Mouse (Mus musculus): ENCODE data around the gene Pard3b. TPM values are rescaled to one million over a fixed set of nuclear protein-coding genes. Genes with fewer than 3 reads are reported as not detected.

Pard3b gene
- polyA plus RNA-seq, 1 experiment from 2014 or later, result 20.4 TPM

- Histone ChIP-seq H3K4me1 (0 out of 2 replicates have a peak, but pooled peaks cover 4% of the 10 kb centered on the region), H3K9ac (no peak overlapping the region), H3K9me3 (replicated peaks) (no peaks in the 10 kb centered on the region), H3K27ac (no peak overlapping the region), H3K36me3 (no peaks in the 10 kb centered on the region), H3K4me2 (no peak overlapping the region), H3K4me3 (replicated peaks) (no peak overlapping the region), H3K27me3 (no peaks in the 10 kb centered on the region)
- ATAC-seq (replicated peaks; ENCODE audit: low FRiP score), result no peak
- 90% methylated on average over 5 of the region's 5 CpGs for WGBS
Measured at GRCm38 (mm10) chr1:62327743-62328142, 689.1 kb downstream of the Pard3b start.

- H3K9ac ChIP-seq, result no peak overlapping the region
- ATAC-seq (replicated peaks; ENCODE audit: low FRiP score), result no peak
Measured at GRCm38 (mm10) chr1:62328808-62329207, 690.2 kb downstream of the Pard3b start.

GRCm38 (mm10) chr1:62333016-62333415, 694.4 kb downstream of the Pard3b start:
- H3K4me1 ChIP-seq, result no peaks in the 10 kb centered on the region
- no peak overlapping the region for H3K27ac ChIP-seq
- no peak overlapping the region for H3K9ac ChIP-seq
- no peaks in the 10 kb centered on the region for H3K36me3 ChIP-seq
- H3K27me3 ChIP-seq, result no peaks in the 10 kb centered on the region
- 65% methylated on average over 2 of the region's 2 CpGs for WGBS
- H3K4me2 ChIP-seq, result no peak overlapping the region
- no peaks in the 10 kb centered on the region for H3K9me3 ChIP-seq (replicated peaks)
- no peak for ATAC-seq (replicated peaks; ENCODE audit: low FRiP score)
- no peak overlapping the region for H3K4me3 ChIP-seq (replicated peaks)

More at GRCm38 (mm10) chr1:62328808-62329207, 690.2 kb downstream of the Pard3b start:
- Histone ChIP-seq H3K4me2 (no peak overlapping the region), H3K27ac (no peak overlapping the region), H3K9me3 (replicated peaks) (no peaks in the 10 kb centered on the region), H3K4me3 (replicated peaks) (no peak overlapping the region), H3K27me3 (no peaks in the 10 kb centered on the region), H3K36me3 (no peaks in the 10 kb centered on the region), H3K4me1 (0 out of 2 replicates have a peak, but pooled peaks cover 4% of the 10 kb centered on the region)
- WGBS, result 52% methylated on average over 3 of the region's 3 CpGs

GRCm38 (mm10) chr1:62334196-62334595, 695.6 kb downstream of the Pard3b start:
- ATAC-seq (replicated peaks; ENCODE audit: low FRiP score), result no peak
- no peak overlapping the region for H3K4me2 ChIP-seq
- no peak overlapping the region for H3K4me3 ChIP-seq (replicated peaks)
- H3K9me3 ChIP-seq (replicated peaks), result no peaks in the 10 kb centered on the region
- no peaks in the 10 kb centered on the region for H3K36me3 ChIP-seq
- H3K27me3 ChIP-seq, result no peaks in the 10 kb centered on the region
- H3K4me1 ChIP-seq, result no peaks in the 10 kb centered on the region
- no peak overlapping the region for H3K27ac ChIP-seq
- no peak overlapping the region for H3K9ac ChIP-seq
- 72% methylated on average over 5 of the region's 5 CpGs for WGBS

- WGBS, result 70% methylated on average over 1 of the region's 1 CpGs
- Histone ChIP-seq H3K9ac (no peak overlapping the region), H3K36me3 (no peaks in the 10 kb centered on the region), H3K4me3 (replicated peaks) (no peak overlapping the region), H3K27ac (no peak overlapping the region), H3K4me1 (no peaks in the 10 kb centered on the region), H3K9me3 (replicated peaks) (no peaks in the 10 kb centered on the region), H3K27me3 (no peaks in the 10 kb centered on the region), H3K4me2 (no peak overlapping the region)
- no peak for ATAC-seq (replicated peaks; ENCODE audit: low FRiP score)
Measured at GRCm38 (mm10) chr1:62340261-62340660, 701.6 kb downstream of the Pard3b start.

GRCm38 (mm10) chr1:62344286-62344685, 705.7 kb downstream of the Pard3b start:
- Histone ChIP-seq H3K9me3 (replicated peaks) (no peaks in the 10 kb centered on the region), H3K27ac (no peak overlapping the region), H3K4me3 (replicated peaks) (no peak overlapping the region), H3K9ac (no peak overlapping the region), H3K27me3 (no peaks in the 10 kb centered on the region), H3K4me1 (no peaks in the 10 kb centered on the region), H3K4me2 (no peak overlapping the region), H3K36me3 (0 out of 2 replicates have a peak, but pooled peaks cover 3% of the 10 kb centered on the region)
- WGBS, result 88% methylated on average over 4 of the region's 4 CpGs
- ATAC-seq (replicated peaks; ENCODE audit: low FRiP score), result no peak

- ATAC-seq (replicated peaks; ENCODE audit: low FRiP score), result no peak
- no peak overlapping the region for H3K9ac ChIP-seq
- 92% methylated on average over 4 of the region's 4 CpGs for WGBS
- H3K4me1 ChIP-seq, result no peaks in the 10 kb centered on the region
- no peaks in the 10 kb centered on the region for H3K27me3 ChIP-seq
- H3K4me3 ChIP-seq (replicated peaks), result no peak overlapping the region
- H3K27ac ChIP-seq, result no peak overlapping the region
- 0 out of 2 replicates have a peak, but pooled peaks cover 3% of the 10 kb centered on the region for H3K36me3 ChIP-seq
- no peaks in the 10 kb centered on the region for H3K9me3 ChIP-seq (replicated peaks)
- H3K4me2 ChIP-seq, result no peak overlapping the region
Measured at GRCm38 (mm10) chr1:62348371-62348770, 709.7 kb downstream of the Pard3b start.

- H3K4me3 ChIP-seq (replicated peaks), result no peak overlapping the region
- ATAC-seq (replicated peaks; ENCODE audit: low FRiP score), result no peak
- no peak overlapping the region for H3K4me2 ChIP-seq
- WGBS, result 78% methylated on average over 4 of the region's 4 CpGs
- no peaks in the 10 kb centered on the region for H3K4me1 ChIP-seq
- no peak overlapping the region for H3K9ac ChIP-seq
- no peaks in the 10 kb centered on the region for H3K36me3 ChIP-seq
- no peaks in the 10 kb centered on the region for H3K27me3 ChIP-seq
- no peak overlapping the region for H3K27ac ChIP-seq
- H3K9me3 ChIP-seq (replicated peaks), result no peaks in the 10 kb centered on the region
Measured at GRCm38 (mm10) chr1:62355496-62355895, 716.9 kb downstream of the Pard3b start.

GRCm38 (mm10) chr1:62374427-62375050, 735.9 kb downstream of the Pard3b start:
- ATAC-seq (replicated peaks; ENCODE audit: low FRiP score), result no peak
- H3K4me3 ChIP-seq (replicated peaks), result no peak overlapping the region
- 71% methylated on average over 7 of the region's 7 CpGs for WGBS

GRCm38 (mm10) chr1:62378335-62378734, 739.7 kb downstream of the Pard3b start:
- ATAC-seq (replicated peaks; ENCODE audit: low FRiP score), result no peak
- 94% methylated on average over 4 of the region's 4 CpGs for WGBS
- no peak overlapping the region for H3K4me2 ChIP-seq

More at GRCm38 (mm10) chr1:62374427-62375050, 735.9 kb downstream of the Pard3b start:
- H3K9ac ChIP-seq, result no peak overlapping the region
- no peak overlapping the region for H3K4me2 ChIP-seq
- no peak overlapping the region for H3K27ac ChIP-seq
- H3K36me3 ChIP-seq, result no peaks in the 10 kb centered on the region
- no peaks in the 10 kb centered on the region for H3K4me1 ChIP-seq
- no peaks in the 10 kb centered on the region for H3K9me3 ChIP-seq (replicated peaks)
- H3K27me3 ChIP-seq, result no peaks in the 10 kb centered on the region

GRCm38 (mm10) chr1:62382807-62383514, 744.3 kb downstream of the Pard3b start:
- Histone ChIP-seq H3K9ac (no peak overlapping the region), H3K4me3 (replicated peaks) (no peak overlapping the region), H3K4me1 (no peaks in the 10 kb centered on the region), H3K36me3 (no peaks in the 10 kb centered on the region), H3K9me3 (replicated peaks) (no peaks in the 10 kb centered on the region), H3K27ac (no peak overlapping the region), H3K4me2 (no peak overlapping the region), H3K27me3 (no peaks in the 10 kb centered on the region)
- no peak for ATAC-seq (replicated peaks; ENCODE audit: low FRiP score)
- WGBS, result 36% methylated on average over 14 of the region's 14 CpGs

More at GRCm38 (mm10) chr1:62378335-62378734, 739.7 kb downstream of the Pard3b start:
- Histone ChIP-seq H3K4me1 (no peaks in the 10 kb centered on the region), H3K4me3 (replicated peaks) (no peak overlapping the region), H3K36me3 (no peaks in the 10 kb centered on the region), H3K27me3 (no peaks in the 10 kb centered on the region), H3K9me3 (replicated peaks) (no peaks in the 10 kb centered on the region), H3K9ac (no peak overlapping the region), H3K27ac (no peak overlapping the region)

GRCm38 (mm10) chr1:62384241-62384640, 745.6 kb downstream of the Pard3b start:
- no peak for ATAC-seq (replicated peaks; ENCODE audit: low FRiP score)
- Histone ChIP-seq H3K4me2 (no peak overlapping the region), H3K27me3 (no peaks in the 10 kb centered on the region), H3K4me1 (no peaks in the 10 kb centered on the region), H3K4me3 (replicated peaks) (no peak overlapping the region), H3K9me3 (replicated peaks) (no peaks in the 10 kb centered on the region), H3K36me3 (no peaks in the 10 kb centered on the region), H3K27ac (no peak overlapping the region), H3K9ac (no peak overlapping the region)
- 61% methylated on average over 1 of the region's 1 CpGs for WGBS
